Mouse (Mus musculus) erythroblast, embryonic 14.5 days (primary cell): ENCODE data around the gene Trmt1l.

Experiments used
- GATA1 ChIP-seq: IDR thresholded peaks from 2 replicates; pipeline ENCODE4 v1.6.1; 2012; ENCODE audit warnings: low read length, inconsistent platforms, mixed read lengths
- TAL1 ChIP-seq: IDR thresholded peaks from 3 replicates; pipeline ENCODE4 v1.6.1; 2012; ENCODE audit warnings: low read length, inconsistent platforms, mixed read lengths

DNA sequence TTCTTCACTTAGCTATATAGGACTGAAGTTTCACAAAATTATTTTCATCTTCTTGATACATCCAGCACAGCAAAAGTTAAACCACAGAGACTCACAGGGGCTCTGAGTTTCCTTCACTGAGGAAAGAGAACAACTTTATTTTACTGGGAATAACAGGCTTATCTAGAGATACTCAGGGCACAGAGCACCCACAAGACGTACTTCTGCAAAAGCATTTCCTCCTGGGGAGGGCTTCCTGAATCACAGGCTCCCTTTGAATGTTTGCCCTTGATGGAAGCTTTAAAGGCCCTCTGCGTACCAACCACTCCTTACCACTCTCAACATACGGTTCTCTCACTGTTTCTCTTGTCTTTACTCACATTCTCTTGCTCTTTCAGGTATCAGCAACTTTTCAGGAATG is 6.2 kb upstream of the Trmt1l start:
- TF ChIP-seq TAL1 (no peak), GATA1 (no peak)
